In the genomic region with DNA sequence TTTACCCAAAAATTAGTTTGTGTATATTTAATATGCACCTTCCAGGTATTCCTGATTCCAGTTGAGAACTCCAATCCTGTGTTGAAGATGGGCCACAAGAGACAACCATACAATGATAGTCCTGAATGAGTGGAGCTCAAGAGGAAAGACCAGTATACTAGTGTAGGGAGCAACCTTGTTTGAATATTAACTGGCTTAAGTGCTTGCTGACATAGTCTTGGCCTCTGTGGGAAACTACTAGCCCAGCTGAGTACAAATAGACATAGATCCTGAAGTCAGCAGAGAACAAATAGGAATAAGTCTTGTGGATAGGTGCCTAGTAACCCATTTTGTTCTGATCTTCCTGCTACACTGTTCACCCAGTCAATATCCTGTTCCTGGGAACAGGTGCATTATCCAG, we compare ENCODE assay signal across 28 mouse cellular contexts.
"Had no signal": no experiment of that assay in that cellular context is flagged by ENCODE, and none has a peak within 500 bp of the region (broad histone marks: within the 10 kb centered on the region; RNA-seq: fewer than 3 reads in every experiment).

No protein-coding gene starts in this region.

- H3K9me3 ChIP-seq: embryonic facial prominence, embryonic 12.5 days; embryonic facial prominence, embryonic 13.5 days; embryonic facial prominence, embryonic 15.5 days; forebrain, embryonic 15.5 days had no signal

- H3K9ac ChIP-seq: embryonic facial prominence, embryonic 12.5 days; embryonic facial prominence, embryonic 13.5 days; embryonic facial prominence, embryonic 15.5 days; forebrain, embryonic 12.5 days; forebrain, embryonic 13.5 days; forebrain, embryonic 15.5 days; forebrain, postnatal 0 days had no signal

- H3K4me1 ChIP-seq: embryonic facial prominence, embryonic 10.5 days; embryonic facial prominence, embryonic 12.5 days; embryonic facial prominence, embryonic 13.5 days; embryonic facial prominence, embryonic 15.5 days; forebrain, embryonic 10.5 days; forebrain, embryonic 12.5 days; forebrain, embryonic 13.5 days; forebrain, embryonic 15.5 days had no signal

- H3K36me3 ChIP-seq: embryonic facial prominence, embryonic 10.5 days; embryonic facial prominence, embryonic 12.5 days; embryonic facial prominence, embryonic 13.5 days; embryonic facial prominence, embryonic 15.5 days; forebrain, embryonic 10.5 days; forebrain, embryonic 12.5 days; forebrain, embryonic 15.5 days had no signal

- H3K27ac ChIP-seq: embryonic facial prominence, embryonic 10.5 days; embryonic facial prominence, embryonic 12.5 days; embryonic facial prominence, embryonic 13.5 days; embryonic facial prominence, embryonic 15.5 days; forebrain, embryonic 10.5 days; forebrain, embryonic 12.5 days; forebrain, embryonic 13.5 days; forebrain, embryonic 15.5 days; gastrocnemius, adult 2 months had no signal

- DNase-seq: cerebellum, adult 18-20 months; cerebellum, adult 2 months; cerebellum, adult 8-10 months; cerebellum, adult 9-10 months; cerebellum, adult 9-11 months; cerebellum, postnatal 10 days; cerebellum, postnatal 14 days; cerebellum, postnatal 25 days; cerebellum, postnatal 36 days; embryo, embryonic 11 days; forebrain, postnatal 0 days; gastrocnemius, adult 2 months; gastrocnemius, postnatal 10 days; gastrocnemius, postnatal 14 days; gastrocnemius, postnatal 25 days; gastrocnemius, postnatal 36 days; heart, adult 11 months had no signal

- H3K4me2 ChIP-seq: embryonic facial prominence, embryonic 12.5 days; embryonic facial prominence, embryonic 13.5 days; embryonic facial prominence, embryonic 15.5 days; forebrain, embryonic 12.5 days; forebrain, embryonic 13.5 days; forebrain, embryonic 15.5 days had no signal

- ATAC-seq: forebrain, embryonic 13.5 days; forebrain, embryonic 14.5 days; forebrain, embryonic 15.5 days; forebrain, embryonic 16.5 days; forebrain, postnatal 0 days had no signal

- H3K27me3 ChIP-seq: embryonic facial prominence, embryonic 12.5 days; embryonic facial prominence, embryonic 13.5 days; embryonic facial prominence, embryonic 15.5 days; forebrain, embryonic 12.5 days; forebrain, embryonic 13.5 days; forebrain, embryonic 15.5 days had no signal

- H3K4me3 ChIP-seq: embryonic facial prominence, embryonic 10.5 days; embryonic facial prominence, embryonic 12.5 days; embryonic facial prominence, embryonic 13.5 days; embryonic facial prominence, embryonic 15.5 days; erythroblast, embryonic 14.5 days; forebrain, embryonic 10.5 days; forebrain, embryonic 12.5 days; forebrain, embryonic 13.5 days; forebrain, embryonic 15.5 days; gastrocnemius, adult 2 months had no signal
